Mouse (Mus musculus) E14TG2a.4 (cell line): ENCODE data around the gene Fktn.
"Not testable (repeated sequence)": the region's sequence is repeated elsewhere in the genome, so short reads cannot be mapped to it uniquely, and the experiment has no call there.

Source experiments
- H3K27me3 ChIP-seq: 2 replicates; pipeline ENCODE4 v1.6.1; 2014; ENCODE audit warnings: low read length, control low read depth; ENCODE audit not compliant: insufficient read depth
- H3K36me3 ChIP-seq: 2 replicates; pipeline ENCODE4 v1.6.1; 2014; ENCODE audit warnings: low read length, control low read depth; ENCODE audit not compliant: insufficient read depth
- H3K4me1 ChIP-seq: replicated peaks from 2 replicates; pipeline ENCODE4 v1.6.1; 2014; ENCODE audit warnings: low read depth, low read length, control low read depth
- H3K4me3 ChIP-seq: replicated peaks from 2 replicates; pipeline ENCODE4 v1.5.1; 2014; ENCODE audit warnings: mild to moderate bottlenecking, low read length
- H3K9me3 ChIP-seq: 2 replicates; pipeline ENCODE4 v1.6.1; 2014; ENCODE audit warnings: low read length, control low read depth
- CTCF ChIP-seq: conservative IDR thresholded peaks from 2 replicates; pipeline ENCODE4 v1.5.1; 2014; ENCODE audit warnings: low read length
- NANOG ChIP-seq: IDR thresholded peaks from 2 replicates; pipeline ENCODE4 v1.6.1; 2014; ENCODE audit warnings: borderline replicate concordance, low read length, mixed read lengths
- POU5F1 ChIP-seq: IDR thresholded peaks from 2 replicates; pipeline ENCODE4 v1.6.1; 2014; ENCODE audit warnings: low read length, borderline replicate concordance

Gene Fktn

DNA sequence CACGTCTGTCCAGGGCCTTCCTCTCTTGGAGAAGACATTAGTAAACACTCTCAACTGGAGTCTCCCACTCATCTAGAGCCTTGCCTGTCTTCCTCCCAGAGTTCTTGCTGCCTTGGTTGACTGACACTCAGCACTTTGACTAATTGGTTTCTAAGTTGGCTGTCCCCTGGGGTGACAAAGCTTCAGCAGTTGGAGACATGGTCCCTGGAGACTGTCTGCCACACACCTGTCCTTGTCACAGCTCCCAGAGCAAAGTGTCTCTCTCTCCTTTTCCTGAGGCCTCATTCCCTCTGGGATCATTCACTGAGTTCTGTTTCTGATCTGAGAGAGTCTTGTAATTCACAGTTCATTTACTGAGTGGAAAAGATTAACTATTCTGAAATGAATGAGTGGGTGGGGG, 86.0 kb downstream of the Fktn start:
- Histone ChIP-seq H3K4me3 (no peak overlapping the region), H3K9me3 (peaks cover 28% of the 10 kb centered on the region), H3K4me1 (peaks cover 12% of the 10 kb centered on the region), H3K36me3 (no peaks in the 10 kb centered on the region), H3K27me3 (no peaks in the 10 kb centered on the region)
- TF ChIP-seq POU5F1 = no peak
- TF ChIP-seq NANOG = no peak
- no peak for TF ChIP-seq CTCF

DNA sequence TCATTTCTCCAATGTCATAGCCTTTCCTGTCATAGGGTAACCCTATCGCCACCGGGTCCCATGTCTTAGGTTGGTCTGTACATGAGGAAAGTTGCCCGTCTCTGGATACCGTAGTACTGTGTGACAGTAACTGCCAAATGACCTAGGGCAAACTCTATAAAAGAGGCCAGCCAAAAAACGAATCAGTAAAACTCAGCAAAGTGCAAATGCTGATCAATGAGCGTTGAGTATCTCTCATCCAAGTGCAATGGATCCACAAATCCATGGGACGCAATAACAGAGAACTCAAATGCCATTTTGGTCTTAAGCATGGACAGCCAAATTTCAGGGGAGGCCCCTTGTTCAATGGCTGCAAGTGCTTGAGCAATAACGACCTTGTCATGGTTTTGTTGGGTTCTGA, 89.9 kb downstream of the Fktn start:
- H3K4me1 ChIP-seq, H3K36me3 ChIP-seq, H3K4me3 ChIP-seq, H3K27me3 ChIP-seq: not testable (repeated sequence)
- H3K9me3 ChIP-seq = peaks cover 67% of the 10 kb centered on the region

DNA sequence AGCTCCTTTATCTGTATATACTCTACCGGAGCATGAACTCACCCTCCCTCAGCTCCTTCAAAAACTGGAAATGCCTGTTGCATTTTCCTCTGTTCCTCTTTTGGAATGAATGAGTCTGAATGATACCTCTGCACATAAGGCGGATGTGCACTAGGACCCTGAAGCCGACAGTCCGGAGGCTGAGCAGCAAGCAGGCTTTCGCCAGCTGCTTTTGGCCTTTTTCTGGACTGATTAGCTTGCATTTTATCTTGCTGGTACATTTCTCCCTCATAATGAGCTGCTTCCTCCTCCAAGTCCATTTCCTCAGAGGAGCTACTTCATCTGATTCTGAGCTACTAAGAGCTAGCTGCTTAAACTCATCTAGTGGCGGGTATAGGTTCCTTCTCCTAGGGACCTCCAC, 92.6 kb downstream of the Fktn start:
- H3K27me3 ChIP-seq, H3K4me3 ChIP-seq, H3K4me1 ChIP-seq, H3K36me3 ChIP-seq: not testable (repeated sequence)
- H3K9me3 ChIP-seq = peaks cover 92% of the 10 kb centered on the region

DNA sequence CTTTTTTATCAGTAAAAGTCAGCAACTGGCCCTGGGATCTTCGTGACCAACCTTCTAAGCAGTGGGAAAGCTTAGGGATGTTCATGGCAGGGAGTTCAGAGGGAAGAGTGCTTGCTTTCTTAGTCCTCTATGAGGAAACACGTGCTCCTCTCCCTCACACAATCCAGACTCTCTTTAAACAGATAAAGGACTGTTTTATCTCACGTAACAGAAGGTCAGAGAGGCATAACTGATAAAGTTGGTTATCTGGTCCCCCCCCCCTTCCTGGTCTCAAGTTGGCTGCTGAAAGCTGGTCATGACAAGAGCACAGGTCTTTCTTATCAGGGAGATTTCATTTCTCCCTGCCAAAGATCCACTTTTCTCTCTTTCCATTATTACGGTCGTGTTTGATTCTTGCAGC, 104.5 kb downstream of the Fktn start:
- no peak for TF ChIP-seq NANOG
- TF ChIP-seq POU5F1 = no peak
- no peak for TF ChIP-seq CTCF
- no peaks in the 10 kb centered on the region for H3K4me1 ChIP-seq
- H3K4me3 ChIP-seq = no peak overlapping the region
- H3K9me3 ChIP-seq = no peaks in the 10 kb centered on the region
- H3K27me3 ChIP-seq = no peaks in the 10 kb centered on the region
- no peaks in the 10 kb centered on the region for H3K36me3 ChIP-seq

DNA sequence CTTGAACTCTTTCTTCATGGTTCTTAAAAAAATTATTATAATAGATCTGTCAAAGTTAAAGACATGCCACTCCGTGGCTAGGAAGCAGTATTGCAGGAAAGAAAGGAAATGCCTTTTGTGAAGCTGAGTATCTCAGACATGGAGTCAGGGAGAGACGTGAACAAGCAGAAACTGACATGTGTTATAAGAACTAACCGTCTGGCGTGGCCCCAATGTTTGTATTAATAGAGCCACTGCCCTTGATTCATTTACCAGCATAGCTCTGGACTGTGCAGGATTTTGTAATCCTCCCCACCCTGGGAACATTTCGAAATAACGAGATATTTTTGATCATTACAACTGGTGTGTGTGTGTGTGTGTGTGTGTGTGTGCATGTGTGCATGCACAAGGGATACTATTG, 109.9 kb downstream of the Fktn start:
- Histone ChIP-seq H3K27me3 (no peaks in the 10 kb centered on the region), H3K4me1 (peaks cover 9% of the 10 kb centered on the region), H3K36me3 (no peaks in the 10 kb centered on the region), H3K4me3 (no peak overlapping the region), H3K9me3 (no peaks in the 10 kb centered on the region)
- no peak for TF ChIP-seq NANOG

DNA sequence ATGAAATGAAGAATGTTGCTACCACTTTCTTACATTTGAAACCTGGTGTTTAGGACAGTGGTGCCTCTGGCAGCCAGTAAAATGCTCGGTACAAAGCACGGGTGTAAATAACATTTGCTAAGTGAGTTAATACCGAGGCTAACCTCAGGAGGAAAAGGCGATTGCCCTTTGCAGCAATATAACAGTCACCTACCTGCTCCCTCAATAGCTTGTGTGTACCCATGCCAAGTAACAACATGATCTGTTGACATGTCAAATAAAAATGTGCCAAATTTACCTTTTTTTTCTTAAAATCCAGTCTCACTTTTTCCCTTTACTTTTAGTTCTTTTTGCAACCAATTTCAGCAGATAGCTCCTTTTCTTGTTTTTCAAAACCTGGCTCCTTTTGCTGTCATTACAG, 111.0 kb downstream of the Fktn start:
- no peaks in the 10 kb centered on the region for H3K9me3 ChIP-seq
- peaks cover 9% of the 10 kb centered on the region for H3K4me1 ChIP-seq
- no peak overlapping the region for H3K4me3 ChIP-seq
- TF ChIP-seq NANOG (no peak), CTCF (no peak), POU5F1 (no peak)
- H3K36me3 ChIP-seq = no peaks in the 10 kb centered on the region
- no peaks in the 10 kb centered on the region for H3K27me3 ChIP-seq

DNA sequence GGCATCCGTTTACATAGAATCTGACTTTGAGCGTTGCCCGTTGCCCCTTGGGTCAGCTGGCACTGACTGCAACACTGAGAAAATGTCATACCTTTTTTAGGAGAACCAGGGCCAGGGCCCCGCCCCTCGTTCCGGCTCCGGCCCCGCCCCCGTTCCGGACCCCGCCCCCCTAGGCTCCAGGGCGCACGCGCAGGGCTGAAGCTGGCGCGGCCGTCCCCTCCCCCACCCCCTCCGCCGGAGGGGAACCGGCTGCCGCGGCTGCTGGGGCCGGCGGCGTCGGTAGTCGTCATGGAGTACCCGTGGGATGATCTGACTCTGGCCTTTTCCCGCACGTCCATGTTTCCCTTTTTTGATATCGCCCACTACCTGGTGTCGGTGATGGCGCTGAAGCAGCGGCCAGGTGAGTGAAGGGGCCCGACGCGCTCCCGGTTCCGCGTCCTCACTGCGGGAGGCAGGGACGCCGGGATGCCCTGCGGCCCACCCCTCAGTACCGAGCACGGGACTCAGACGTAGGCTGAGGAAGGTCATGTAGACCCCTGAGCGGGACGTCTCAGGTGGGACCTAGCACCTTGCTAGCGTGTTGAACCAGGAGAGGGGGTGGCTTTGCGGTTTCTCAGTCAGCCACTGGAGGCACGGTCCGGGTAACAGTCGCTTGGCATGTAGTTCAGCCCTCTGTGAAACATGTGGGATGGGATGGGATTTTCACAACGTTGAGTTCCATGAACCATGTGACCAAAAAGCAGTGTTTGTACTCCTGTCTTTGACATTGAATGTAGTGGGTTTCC, 112.2 kb downstream of the Fktn start, which contains the start of gene Tmem38b:
TSS of gene Tmem38b (plus strand) at position 225 of the 785 bp plus-strand sequence.
- peaks cover 15% of the 10 kb centered on the region for H3K4me1 ChIP-seq
- H3K36me3 ChIP-seq = no peaks in the 10 kb centered on the region
- peak within 1 kb of the TSS; percentile 99 for H3K4me3 ChIP-seq
- no peaks in the 10 kb centered on the region for H3K27me3 ChIP-seq
- TF ChIP-seq NANOG (no peak), CTCF (no peak), POU5F1 (no peak)
- H3K9me3 ChIP-seq = no peaks in the 10 kb centered on the region

DNA sequence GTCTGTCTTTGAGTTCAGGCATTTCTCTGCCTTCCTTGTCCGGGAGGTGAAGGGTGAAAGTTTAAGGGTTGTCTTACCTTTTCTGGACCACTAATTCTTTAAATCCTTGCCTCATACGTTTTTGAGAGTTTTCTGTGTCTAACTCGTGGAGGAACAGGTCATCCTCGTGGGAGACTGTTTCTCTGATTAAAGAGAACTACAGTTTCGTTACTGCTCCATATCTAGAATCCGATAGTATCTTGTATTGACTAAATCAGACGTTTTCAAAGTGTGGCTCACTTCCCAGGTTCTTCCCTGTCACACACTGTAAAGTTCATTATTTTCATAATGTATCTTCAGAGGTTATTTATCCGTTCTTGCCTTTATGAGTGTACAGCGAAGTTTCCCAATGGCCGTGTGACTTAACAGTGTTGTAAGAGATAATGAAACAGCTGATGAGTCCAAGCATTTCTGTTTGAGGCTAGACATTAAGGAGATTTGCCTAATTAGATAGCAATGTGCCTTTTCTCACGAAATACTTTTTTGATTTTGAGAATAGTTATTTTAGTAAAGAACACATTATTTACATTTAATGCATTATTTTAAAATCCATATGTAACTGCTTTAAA, 112.9 kb downstream of the Fktn start:
- H3K4me1 ChIP-seq = peaks cover 19% of the 10 kb centered on the region
- H3K4me3 ChIP-seq = peak overlapping the region; percentile 99
- H3K27me3 ChIP-seq = no peaks in the 10 kb centered on the region
- H3K36me3 ChIP-seq = no peaks in the 10 kb centered on the region
- TF ChIP-seq POU5F1 = no peak
- TF ChIP-seq CTCF = no peak
- no peak for TF ChIP-seq NANOG
- no peaks in the 10 kb centered on the region for H3K9me3 ChIP-seq
